ENCODE assay signal across 23 mouse cellular contexts in genomic region chr16:4263486-4263885, GRCm38 (mm10). TPM values are rescaled to one million over a fixed set of nuclear protein-coding genes. Genes with fewer than 3 reads are reported as not detected.
DNase-seq lines count a peak whose midpoint lies in the region; ATAC-seq and TF ChIP-seq lines count a peak whose summit lies in the region.
"Had no signal": no experiment of that assay in that cellular context is flagged by ENCODE, and none has a peak within 500 bp of the region (broad histone marks: within the 10 kb centered on the region; RNA-seq: fewer than 3 reads in every experiment).

No protein-coding gene starts in this region.

- H3K4me2 ChIP-seq in intestine, embryonic 16.5 days (ENCODE audit: low read depth, low read length), result no peak overlapping the region
- H3K4me2 ChIP-seq in midbrain, embryonic 11.5 days, result no peak overlapping the region
- H3K4me2 ChIP-seq: embryonic facial prominence, embryonic 13.5 days; embryonic facial prominence, embryonic 15.5 days; forebrain, embryonic 12.5 days had no signal

- no peaks in the 10 kb centered on the region for H3K27me3 ChIP-seq in intestine, embryonic 16.5 days (replicated peaks; ENCODE audit: control insufficient read depth, insufficient read depth, low read length)
- H3K27me3 ChIP-seq in small intestine, adult 2 months (ENCODE audit: control insufficient read depth, insufficient read depth, low read length), result no peaks in the 10 kb centered on the region
- no peaks in the 10 kb centered on the region; the same call in 1 of the 2 replicates for H3K27me3 ChIP-seq in midbrain, embryonic 11.5 days (ENCODE audit: control insufficient read depth, insufficient read depth, low read length)
- H3K27me3 ChIP-seq: embryonic facial prominence, embryonic 15.5 days had no signal

- no peak overlapping the region for H3K9ac ChIP-seq in intestine, embryonic 16.5 days (ENCODE audit: low read depth, low read length)
- H3K9ac ChIP-seq in midbrain, embryonic 11.5 days (ENCODE audit: low read length), result no peak overlapping the region
- H3K9ac ChIP-seq: embryonic facial prominence, embryonic 13.5 days; embryonic facial prominence, embryonic 15.5 days; forebrain, embryonic 12.5 days had no signal

- H3K4me1 ChIP-seq in intestine, embryonic 16.5 days (ENCODE audit: control insufficient read depth, insufficient read depth, low read length), result peaks cover 7% of the 10 kb centered on the region; the same call in 1 of the 2 replicates
- H3K4me1 ChIP-seq in small intestine, adult 2 months (ENCODE audit: control insufficient read depth, insufficient read depth, insufficient read length, low read length), result peaks cover 10% of the 10 kb centered on the region
- H3K4me1 ChIP-seq in midbrain, embryonic 11.5 days (ENCODE audit: control insufficient read depth, insufficient read depth, low read length), result no peaks in the 10 kb centered on the region

- TF ChIP-seq CTCF in small intestine, adult 2 months (IDR thresholded peaks at IDR 0.05; ENCODE audit: extremely low read depth, insufficient read length, insufficient replicate concordance, low read depth, low read length), result no peak

- no peak overlapping the region for H3K27ac ChIP-seq in intestine, embryonic 16.5 days (ENCODE audit: low read length)
- peak overlapping the region; percentile 65 for H3K27ac ChIP-seq in small intestine, adult 2 months (ENCODE audit: insufficient read depth, low read depth, low read length)
- H3K27ac ChIP-seq in midbrain, embryonic 11.5 days (ENCODE audit: low read depth, low read length), result no peak overlapping the region
- H3K27ac ChIP-seq: embryonic facial prominence, embryonic 13.5 days; embryonic facial prominence, embryonic 15.5 days; forebrain, embryonic 10.5 days; forebrain, embryonic 12.5 days had no signal

- peak; percentile 43 to 56 for DNase-seq in adrenal gland, adult (ENCODE audit: inconsistent age in 2 of 2, low spot score in 1 of 2)
- no peak for DNase-seq in adrenal gland, postnatal 25 days
- peak; percentile 8 for DNase-seq in 416B (ENCODE audit: low read depth)
- DNase-seq in layer of hippocampus, postnatal 10 days (ENCODE audit: low spot score in 2 of 2), result no peak
- DNase-seq in midbrain, embryonic 11.5 days (ENCODE audit: low spot score, missing footprints), result no peak
- DNase-seq: adrenal gland, adult 8-10 months; adrenal gland, postnatal 14 days; cerebellum, adult 11 months; cerebellum, adult 18-20 months; cerebellum, adult 8-10 months; cerebellum, adult 9-11 months; cerebellum, postnatal 14 days; cerebellum, postnatal 36 days; embryo, embryonic 11 days had no signal

- WGBS in intestine, embryonic 16.5 days, result 62% methylated on average over 3 of the region's 3 CpGs
- 30% methylated on average over 3 of the region's 3 CpGs for WGBS in small intestine, adult 2 months
- WGBS in midbrain, embryonic 11.5 days, result 92% methylated on average over 3 of the region's 3 CpGs

- no peaks in the 10 kb centered on the region for H3K9me3 ChIP-seq in intestine, embryonic 16.5 days (ENCODE audit: control insufficient read depth, low read length)
- H3K9me3 ChIP-seq in midbrain, embryonic 11.5 days (ENCODE audit: control insufficient read depth, low read length), result no peaks in the 10 kb centered on the region
- H3K9me3 ChIP-seq: embryonic facial prominence, embryonic 13.5 days; embryonic facial prominence, embryonic 15.5 days; forebrain, embryonic 10.5 days; forebrain, embryonic 12.5 days had no signal

- H3K4me3 ChIP-seq in intestine, embryonic 16.5 days (ENCODE audit: low read length), result no peak overlapping the region
- H3K4me3 ChIP-seq in small intestine, adult 2 months (ENCODE audit: low read depth, low read length), result no peak overlapping the region
- H3K4me3 ChIP-seq in midbrain, embryonic 11.5 days (ENCODE audit: low read depth, low read length), result no peak overlapping the region
- H3K4me3 ChIP-seq: embryonic facial prominence, embryonic 13.5 days; embryonic facial prominence, embryonic 15.5 days; erythroblast, embryonic 14.5 days; forebrain, embryonic 10.5 days; forebrain, embryonic 12.5 days had no signal

- no peaks in the 10 kb centered on the region for H3K36me3 ChIP-seq in intestine, embryonic 16.5 days (ENCODE audit: control insufficient read depth, insufficient read depth, low read length)
- no peaks in the 10 kb centered on the region for H3K36me3 ChIP-seq in small intestine, adult 2 months (ENCODE audit: control insufficient read depth, insufficient read depth, low read length)
- H3K36me3 ChIP-seq in midbrain, embryonic 11.5 days (ENCODE audit: control insufficient read depth, insufficient read depth, low read length), result no peaks in the 10 kb centered on the region
- H3K36me3 ChIP-seq: embryonic facial prominence, embryonic 13.5 days; embryonic facial prominence, embryonic 15.5 days; forebrain, embryonic 10.5 days; forebrain, embryonic 12.5 days had no signal

- peak; percentile 79 for ATAC-seq in intestine, embryonic 16.5 days
- ATAC-seq in midbrain, embryonic 11.5 days (ENCODE audit: low FRiP score), result no peak
- ATAC-seq: forebrain, embryonic 14.5 days; forebrain, embryonic 16.5 days had no signal

- TF ChIP-seq POLR2A in small intestine, adult 2 months (IDR thresholded peaks at IDR 0.05; ENCODE audit: low read depth, low read length), result no peak

RNA-seq across cellular contexts. Expression of gene Crebbp, which starts 49.7 kb away (rescaled TPM):
- total RNA-seq in adrenal gland, postnatal 25 days (2021), result 66.2 and 71.0 TPM in 2 replicates
- 18.4 and 19.3 TPM in 2 replicates for polyA plus RNA-seq in intestine, embryonic 16.5 days (2015; fragmentation: Nextera tagmentation; extraction: Ambion mirVana)
- 17.0 and 39.3 TPM in 2 replicates for polyA plus RNA-seq in small intestine, adult 2 months (2012; rRNA removed)
- 10 to 100 TPM; 71.6 to 81.9 TPM for total RNA-seq in layer of hippocampus, postnatal 10 days (2021)
- polyA plus RNA-seq in midbrain, embryonic 11.5 days (2014; fragmentation: Nextera tagmentation; extraction: Ambion mirVana), result 30.8 and 32.7 TPM in 2 replicates

Comparison
In these comparisons a context has a peak if more than half of its experiments do, and no peak if none do; other contexts are left out.
1. DNase-seq: peak in adrenal gland, adult (2 of 2) and 416B (single experiment); none in adrenal gland, postnatal 25 days (single experiment), layer of hippocampus, postnatal 10 days (0 of 2) and midbrain, embryonic 11.5 days (single experiment).